Mouse (Mus musculus) hindlimb bud, embryonic 11.5 days (tissue): Measurements from ENCODE around the gene Rfc2.
"Not testable (repeated sequence)": the region's sequence is repeated elsewhere in the genome, so short reads cannot be mapped to it uniquely, and the experiment has no call there.

Source experiments
- DNase-seq: peaks from one replicate; pipeline ENCODE4 v3.0.0-alpha.2; 2012; ENCODE audit warnings: low read depth, low spot score; ENCODE audit errors: extremely low spot score

Rfc2 gene

GRCm38 (mm10) chr5:134644643-134645118 is 63.5 kb downstream of the Rfc2 start:
- no peak for DNase-seq

- no peak for DNase-seq
These were observed 65.3 kb downstream of the Rfc2 start for GRCm38 (mm10) chr5:134646461-134646860.

DNA sequence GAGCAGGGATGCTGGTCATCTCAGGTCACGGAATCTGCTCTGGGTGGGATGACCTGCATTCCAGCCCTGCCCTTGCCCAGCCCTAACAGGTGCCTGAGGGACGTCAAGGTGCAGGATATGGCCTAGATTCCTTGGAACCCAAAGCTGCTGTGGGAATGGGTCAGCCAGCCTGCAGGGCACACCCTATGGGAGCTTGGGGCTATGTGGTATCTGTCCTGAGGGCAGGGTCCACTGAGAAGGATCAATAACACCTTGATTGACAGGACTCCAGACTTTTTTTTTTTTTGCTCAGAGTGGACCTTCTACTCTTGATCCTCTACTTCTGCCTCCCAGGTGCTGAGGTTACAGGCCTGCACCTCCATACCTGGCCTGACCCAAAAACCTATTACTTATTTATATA is 66.2 kb downstream of the Rfc2 start:
- DNase-seq: no peak

GRCm38 (mm10) chr5:134648976-134649375 is 67.8 kb downstream of the Rfc2 start:
- not testable (repeated sequence) for DNase-seq

- no peak for DNase-seq
These were observed 69.8 kb downstream of the Rfc2 start for GRCm38 (mm10) chr5:134650926-134651325.
